Mouse (Mus musculus) ovary, postnatal 36 days (tissue): ENCODE measurements at regions not wholly inside any gene's neighbourhood (a gene's known extent, or its start where the extent isn't known, plus 50 kb on each side); places are given as distances from the start of the nearest gene placed in this dataset.

Experiments used
- DNase-seq: peaks from one replicate; pipeline ENCODE4 v3.0.0; 2022; ENCODE audit warnings: low spot score, mixed read lengths

DNA sequence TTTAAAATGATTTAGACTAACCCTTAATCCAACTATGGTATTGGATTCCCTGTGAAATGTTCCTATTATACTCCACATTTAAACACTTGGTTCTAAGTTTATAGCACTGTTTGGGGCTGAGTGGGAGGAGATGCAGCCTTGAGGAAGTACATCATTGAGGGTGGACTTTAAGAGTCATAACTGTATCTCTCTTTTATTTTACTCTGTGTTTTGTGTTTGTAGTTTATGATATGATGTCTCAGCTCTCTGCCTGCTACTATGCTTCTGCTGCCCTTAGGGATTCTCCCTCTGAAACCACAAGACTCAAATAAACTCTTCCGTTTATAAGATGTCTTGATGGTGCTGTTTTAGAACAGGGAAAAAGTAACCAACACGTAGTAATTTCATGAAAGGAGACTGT lies 797.7 kb upstream of the Sel1l start:
- DNase-seq, result no peak

DNA sequence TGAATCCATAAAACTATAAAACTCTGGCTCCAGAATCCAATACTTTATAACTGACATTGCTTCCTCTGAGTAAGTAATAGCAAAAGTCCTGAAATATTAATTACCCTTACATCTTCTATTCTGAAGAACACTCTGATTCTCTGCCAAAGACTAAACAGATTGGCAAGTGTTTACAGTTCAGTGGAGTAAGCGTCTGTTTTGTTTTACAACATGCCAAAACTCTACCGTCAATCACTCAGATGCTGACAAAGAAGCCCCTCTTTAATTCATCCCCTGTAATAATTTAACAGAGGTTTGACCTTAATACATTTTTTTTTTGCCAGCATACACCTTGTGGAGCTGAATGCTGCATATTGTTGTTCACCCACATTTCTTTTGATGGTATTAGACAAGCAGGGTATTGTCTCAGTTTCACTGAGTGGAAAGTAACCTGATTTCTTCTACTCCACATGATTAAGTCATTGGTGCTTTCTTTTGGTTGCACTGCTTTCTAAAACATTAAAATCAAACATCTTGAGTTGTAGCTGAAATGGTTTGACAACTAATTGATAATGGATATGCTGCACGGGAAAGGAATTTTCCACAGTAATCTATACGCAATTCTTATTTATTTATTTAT lies 796.2 kb upstream of the Sel1l start:
- DNase-seq, result no peak

DNA sequence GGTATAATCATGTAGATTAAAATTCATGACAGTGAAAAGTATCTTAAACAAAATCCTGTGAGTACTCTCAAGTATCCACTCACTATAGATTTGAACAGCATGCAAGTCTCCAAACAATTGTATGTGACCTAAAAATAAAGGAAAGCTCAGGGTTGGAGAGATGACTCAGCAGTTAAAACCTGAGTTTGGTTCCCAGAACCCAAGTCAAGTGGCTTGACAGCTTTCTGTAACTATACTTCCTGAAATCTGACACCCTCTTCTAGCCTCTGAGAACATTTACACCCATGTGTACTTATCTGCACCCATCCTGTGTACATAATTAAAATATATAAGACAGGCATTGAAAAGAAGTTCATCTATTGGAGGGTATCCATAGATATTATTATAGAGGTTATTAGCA lies 770.2 kb upstream of the Sel1l start:
- DNase-seq, result no peak

GRCm38 (mm10) chr12:92618519-92618918 lies 769.6 kb upstream of the Sel1l start:
- DNase-seq, result no peak

GRCm38 (mm10) chr12:92601673-92602072 lies 752.7 kb upstream of the Sel1l start:
- DNase-seq, result no peak

- no peak for DNase-seq
Measured at GRCm38 (mm10) chr12:92589725-92590124, 740.8 kb upstream of the Sel1l start.

GRCm38 (mm10) chr12:92589305-92589704 lies 740.3 kb upstream of the Sel1l start:
- DNase-seq, result no peak

DNA sequence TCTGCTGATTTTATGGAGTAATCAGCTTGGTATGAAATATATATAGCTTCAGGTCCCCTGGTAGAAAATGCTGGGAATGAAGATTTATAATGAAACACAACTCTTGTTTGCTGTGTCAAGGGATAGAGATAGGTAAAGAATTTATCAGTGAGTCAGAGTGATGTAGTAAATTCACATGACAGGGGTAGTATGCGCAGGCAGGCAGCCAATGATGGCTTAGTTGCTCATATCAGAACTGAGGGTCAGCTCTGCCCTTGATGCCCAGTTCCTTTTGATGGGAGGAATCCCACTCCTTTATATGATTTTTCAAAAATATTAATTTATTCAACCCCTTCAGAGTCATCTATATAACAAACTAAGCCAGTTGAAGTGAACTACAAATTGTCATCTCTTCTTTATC lies 729.6 kb upstream of the Sel1l start:
- DNase-seq, result no peak
